Mouse (Mus musculus) intestine, postnatal 0 days (tissue): ENCODE data around the gene Coro2a. TPM values are rescaled to one million over a fixed set of nuclear protein-coding genes. Genes with fewer than 3 reads are reported as not detected.
"Not testable (repeated sequence)": the region's sequence is repeated elsewhere in the genome, so short reads cannot be mapped to it uniquely, and the experiment has no call there.

ENCODE experiments used
- ATAC-seq: fragments of 200-750 bp; cut with Nextera tagmentation; 2 replicates; pipeline ENCODE4 v1.8.0; 2017; ENCODE audit warnings: mild to moderate bottlenecking, moderate TSS enrichment, moderate library complexity
- H3K27ac ChIP-seq: fragments of 300-500 bp; sonication (generic); 2 replicates; pipeline ENCODE4 v1.5.1; 2014; ENCODE audit warnings: mild to moderate bottlenecking, low read depth, low read length, moderate library complexity
- H3K27me3 ChIP-seq: fragments of 300-500 bp; sonication (generic); replicated peaks from 2 replicates; pipeline ENCODE4 v1.6.1; 2014; ENCODE audit warnings: low read length, mixed read lengths; ENCODE audit not compliant: control insufficient read depth, insufficient read depth
- H3K36me3 ChIP-seq: fragments of 300-500 bp; sonication (generic); 2 replicates; pipeline ENCODE4 v1.6.1; 2014; ENCODE audit warnings: mild to moderate bottlenecking, moderate library complexity; ENCODE audit not compliant: control insufficient read depth, insufficient read depth
- H3K4me1 ChIP-seq: fragments of 300-500 bp; sonication (generic); replicated peaks from 2 replicates; pipeline ENCODE4 v1.6.1; 2014; ENCODE audit warnings: antibody characterized with exemption, low read length, mixed read lengths; ENCODE audit not compliant: control insufficient read depth, insufficient read depth
- H3K4me2 ChIP-seq: fragments of 300-500 bp; sonication (generic); replicated peaks from 2 replicates; pipeline ENCODE4 v1.6.1; 2014; ENCODE audit warnings: low read depth, mild to moderate bottlenecking, moderate library complexity
- H3K4me3 ChIP-seq: fragments of 300-500 bp; sonication (generic); 2 replicates; pipeline ENCODE4 v1.5.1; 2014; ENCODE audit warnings: low read depth, low read length
- H3K9ac ChIP-seq: fragments of 300-500 bp; sonication (generic); 2 replicates; pipeline ENCODE4 v1.6.1; 2014; ENCODE audit warnings: mild to moderate bottlenecking, low read depth, low read length
- H3K9me3 ChIP-seq: fragments of 300-500 bp; sonication (generic); 2 replicates; pipeline ENCODE4 v1.6.1; 2016; ENCODE audit warnings: mixed run types; ENCODE audit not compliant: control insufficient read depth
- CTCF ChIP-seq: sonication (generic); IDR thresholded peaks from 2 replicates; pipeline ENCODE4 v1.5.1; 2016; ENCODE audit warnings: low read depth, mild to moderate bottlenecking, control low read depth, antibody characterized with exemption, moderate library complexity
- WGBS: fragments of 180-500 bp; shearing (Covaris S2); extraction: QIAGEN DNeasy Blood & Tissue Kit; methylation state at CpG from one replicate; pipeline ENCODE4 v1.1.7; 2014; 5-methylcytosine and 5-hydroxymethylcytosine counted together
- polyA plus RNA-seq: library from polyadenylated mRNA; unstranded; fragments of >200 nt; fragmentation: Nextera tagmentation; extraction: Ambion mirVana; gene quantifications from 2 replicates; pipeline ENCODE4 v1.2.1, GENCODE M21; 2015

Coro2a gene
- polyA plus RNA-seq, 1 experiment from 2014 or later = 53.0 TPM

GRCm38 (mm10) chr4:46639866-46640265 is 37.9 kb upstream of the Coro2a start:
- ATAC-seq = no peak
- H3K27ac ChIP-seq = no peak overlapping the region
- no peaks in the 10 kb centered on the region for H3K9me3 ChIP-seq
- H3K27me3 ChIP-seq = no peaks in the 10 kb centered on the region
- no peak for TF ChIP-seq CTCF
- H3K4me2 ChIP-seq = no peak overlapping the region
- no peaks in the 10 kb centered on the region; the same call in 1 of the 2 replicates for H3K4me1 ChIP-seq
- no peaks in the 10 kb centered on the region for H3K36me3 ChIP-seq
- no peak overlapping the region for H3K4me3 ChIP-seq
- 61% methylated on average over 8 of the region's 8 CpGs for WGBS
- no peak overlapping the region for H3K9ac ChIP-seq

- H3K4me3 ChIP-seq, H3K4me1 ChIP-seq, H3K9me3 ChIP-seq: not testable (repeated sequence)
Measured at GRCm38 (mm10) chr4:46637250-46637649, 35.2 kb upstream of the Coro2a start.

GRCm38 (mm10) chr4:46635702-46636430 is 33.9 kb upstream of the Coro2a start:
- no peak for ATAC-seq
- TF ChIP-seq CTCF = no peak
- 77% methylated on average over 16 of the region's 16 CpGs for WGBS
- no peak overlapping the region for H3K4me3 ChIP-seq
- H3K9ac ChIP-seq = no peak overlapping the region
- no peaks in the 10 kb centered on the region for H3K36me3 ChIP-seq
- H3K4me2 ChIP-seq = no peak overlapping the region
- no peaks in the 10 kb centered on the region for H3K27me3 ChIP-seq
- 0 out of 2 replicates have a peak, but pooled peaks cover 4% of the 10 kb centered on the region for H3K4me1 ChIP-seq
- no peak overlapping the region for H3K27ac ChIP-seq
- H3K9me3 ChIP-seq = no peaks in the 10 kb centered on the region

More at GRCm38 (mm10) chr4:46637250-46637649, 35.2 kb upstream of the Coro2a start:
- not testable (repeated sequence) for H3K27ac ChIP-seq, H3K27me3 ChIP-seq, H3K36me3 ChIP-seq, H3K4me2 ChIP-seq, H3K9ac ChIP-seq, ATAC-seq
- WGBS = 92% methylated on average over 10 of the region's 10 CpGs

- Histone ChIP-seq H3K27me3 (no peaks in the 10 kb centered on the region), H3K4me2 (no peak overlapping the region), H3K4me1 (peaks cover 6% of the 10 kb centered on the region; the same call in 1 of the 2 replicates), H3K9ac (no peak overlapping the region), H3K9me3 (no peaks in the 10 kb centered on the region), H3K36me3 (no peaks in the 10 kb centered on the region), H3K4me3 (no peak overlapping the region), H3K27ac (no peak overlapping the region)
- WGBS = 69% methylated on average over 6 of the region's 6 CpGs
- no peak for ATAC-seq
- no peak for TF ChIP-seq CTCF
Measured at GRCm38 (mm10) chr4:46634881-46635280, 32.9 kb upstream of the Coro2a start.

DNA sequence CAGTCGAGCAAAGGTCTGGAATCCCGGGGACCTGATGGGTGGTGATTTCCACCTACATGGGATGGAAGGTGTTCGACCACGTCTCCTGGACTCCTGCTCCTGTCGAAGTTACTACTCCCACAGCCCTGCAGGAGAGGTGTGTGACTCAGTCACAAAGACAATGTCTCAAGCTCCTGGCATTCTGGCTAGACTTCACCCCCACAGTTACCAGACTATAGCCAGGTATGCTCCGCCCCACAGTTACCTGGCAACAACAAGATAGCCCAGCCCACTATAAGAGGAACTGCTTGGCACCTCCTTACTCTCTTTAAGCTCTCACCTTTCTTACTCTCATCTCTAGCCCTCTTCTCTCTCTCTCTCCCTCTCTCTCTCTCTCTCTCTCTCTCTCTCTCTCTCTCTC is 31.6 kb upstream of the Coro2a start:
- peak; percentile 57 for ATAC-seq
- H3K4me1 ChIP-seq, H3K4me2 ChIP-seq, H3K27me3 ChIP-seq, H3K4me3 ChIP-seq, H3K27ac ChIP-seq, H3K9me3 ChIP-seq, H3K9ac ChIP-seq, H3K36me3 ChIP-seq: not testable (repeated sequence)
- WGBS = 55% methylated on average over 6 of the region's 6 CpGs

DNA sequence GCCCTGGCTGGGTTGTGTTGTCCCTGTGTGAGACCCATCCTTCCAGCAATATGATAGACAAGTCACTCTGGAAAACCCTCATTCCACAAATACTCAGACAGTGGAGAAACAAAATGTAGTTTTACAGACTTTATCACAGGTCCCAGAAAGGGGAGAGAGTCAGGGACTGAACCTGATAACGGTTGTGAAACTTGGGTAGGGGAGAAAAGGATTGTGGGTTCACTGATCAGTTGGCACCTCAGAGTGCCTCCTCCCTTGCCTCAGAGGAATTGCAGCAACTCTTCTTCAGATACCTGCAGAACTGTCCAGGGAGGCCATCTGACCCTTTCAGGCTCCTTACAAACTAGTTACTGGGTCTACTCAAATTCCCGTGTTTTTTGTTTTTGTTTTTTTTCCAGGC is 30.5 kb upstream of the Coro2a start:
- no peak for ATAC-seq
- 70% methylated on average over 2 of the region's 2 CpGs for WGBS
- no peak overlapping the region for H3K4me2 ChIP-seq
- H3K36me3 ChIP-seq = no peaks in the 10 kb centered on the region; the same call in 1 of the 2 replicates
- H3K9ac ChIP-seq = no peak overlapping the region
- no peaks in the 10 kb centered on the region for H3K27me3 ChIP-seq
- no peaks in the 10 kb centered on the region for H3K9me3 ChIP-seq
- H3K27ac ChIP-seq = no peak overlapping the region
- no peak overlapping the region for H3K4me3 ChIP-seq
- peaks cover 12% of the 10 kb centered on the region for H3K4me1 ChIP-seq
- TF ChIP-seq CTCF = no peak
